Mouse (Mus musculus) granulocyte monocyte progenitor cell, adult 5-6 weeks (primary cell): ENCODE data around the gene Nlrc5. TPM values are rescaled to one million over a fixed set of nuclear protein-coding genes. Genes with fewer than 3 reads are reported as not detected.

Experiments
- ATAC-seq: replicated peaks from 2 replicates; pipeline ENCODE4 v1.8.0; 2016; ENCODE audit warnings: mild to moderate bottlenecking, moderate TSS enrichment, inconsistent platforms; ENCODE audit not compliant: poor library complexity, severe bottlenecking
- total RNA-seq, 2 experiments: library from RNA; stranded (forward) in 1 of 2; stranded (reverse) in 1 of 2; fragments of 200-712, 200-1000 nt in 1 of 2; fragments of >200 nt in 1 of 2; fragmentation: Nextera tagmentation in 1 of 2; gene quantifications; 2 replicates each; pipeline ENCODE4 v1.2.3; 2014 to 2017

Gene Nlrc5
- total RNA-seq, 2 experiments from 2014 or later, result 19.3 to 43.0 TPM

DNA sequence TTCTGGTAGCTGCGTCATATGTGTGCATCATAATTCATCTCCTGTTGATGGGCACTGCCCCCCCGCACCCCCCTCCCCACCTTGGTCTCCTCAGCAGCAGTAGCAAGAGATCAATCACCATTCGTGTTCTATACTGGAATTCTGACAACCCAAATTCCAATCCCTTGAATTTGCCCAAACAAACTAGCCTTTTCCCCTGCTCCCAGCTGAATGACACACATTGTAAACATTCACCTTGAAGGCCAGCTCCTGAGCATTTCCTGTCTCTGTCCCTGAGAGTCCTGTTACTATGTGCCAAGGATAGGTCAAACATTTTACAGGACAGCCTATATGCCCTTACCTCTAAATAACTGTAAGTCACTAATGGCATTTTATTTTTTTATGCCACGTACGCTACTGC, 21.9 kb downstream of the Nlrc5 start:
- ATAC-seq, result no peak

DNA sequence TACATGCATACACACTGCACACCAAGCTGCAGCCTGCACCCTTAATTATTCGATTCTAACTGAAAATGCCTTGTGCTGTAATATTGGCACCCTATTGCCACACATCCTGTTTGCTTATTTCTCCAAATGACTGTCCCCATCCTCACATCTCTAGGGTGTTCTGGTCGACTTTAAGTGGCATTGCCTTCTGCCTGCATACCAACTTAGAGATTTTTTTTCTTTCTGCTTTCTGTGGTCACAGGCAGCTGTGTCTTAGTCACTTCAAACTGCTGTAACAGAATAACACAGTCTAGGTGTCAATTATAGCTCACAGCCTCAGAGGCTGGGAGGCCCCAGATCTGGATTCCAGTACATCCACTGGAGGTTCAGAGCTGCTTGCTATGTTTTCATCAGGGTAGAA, 24.4 kb downstream of the Nlrc5 start:
- peak; percentile 96 for ATAC-seq

DNA sequence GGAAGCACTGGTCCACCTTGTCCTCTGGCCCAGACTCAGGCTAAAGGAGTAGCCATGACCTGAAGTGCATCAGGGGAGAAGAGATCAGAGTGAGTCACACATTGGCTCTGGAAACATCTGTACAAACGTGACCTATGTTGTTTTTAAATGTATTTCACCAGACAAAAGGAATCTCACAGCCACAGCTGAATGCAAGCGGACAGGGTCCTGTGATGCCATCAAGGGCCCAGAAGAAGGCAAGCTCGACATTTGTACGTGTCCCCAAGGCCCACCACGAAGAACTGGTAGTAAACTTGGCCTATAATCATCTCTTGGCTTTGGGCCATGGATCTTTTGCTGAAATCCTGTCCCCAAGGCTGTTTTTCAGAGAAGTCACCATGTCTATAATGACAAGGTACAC, 35.5 kb downstream of the Nlrc5 start:
- ATAC-seq, result no peak

- no peak for ATAC-seq
Observed at GRCm38 (mm10) chr8:94470794-94471193, 36.6 kb downstream of the Nlrc5 start.

DNA sequence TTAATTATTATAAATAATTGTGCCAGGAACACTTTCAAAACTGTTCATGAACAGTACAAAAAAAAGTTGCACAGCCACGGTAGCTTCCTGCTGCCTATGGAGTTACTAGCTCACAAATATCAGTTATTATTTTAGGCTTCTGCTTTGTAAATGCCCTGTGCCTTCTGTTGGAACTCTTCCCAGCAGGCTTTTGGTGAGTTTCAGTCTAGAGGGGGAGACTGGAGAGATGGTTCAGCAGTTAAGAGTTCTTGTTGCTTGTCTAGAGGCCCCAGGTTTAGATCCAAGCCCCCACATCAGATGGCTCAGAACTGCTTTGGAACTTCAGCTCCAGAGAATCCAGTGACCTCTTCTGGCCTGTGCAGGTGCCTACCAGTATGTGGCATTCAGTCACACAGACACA, 37.1 kb downstream of the Nlrc5 start:
- ATAC-seq, result no peak

DNA sequence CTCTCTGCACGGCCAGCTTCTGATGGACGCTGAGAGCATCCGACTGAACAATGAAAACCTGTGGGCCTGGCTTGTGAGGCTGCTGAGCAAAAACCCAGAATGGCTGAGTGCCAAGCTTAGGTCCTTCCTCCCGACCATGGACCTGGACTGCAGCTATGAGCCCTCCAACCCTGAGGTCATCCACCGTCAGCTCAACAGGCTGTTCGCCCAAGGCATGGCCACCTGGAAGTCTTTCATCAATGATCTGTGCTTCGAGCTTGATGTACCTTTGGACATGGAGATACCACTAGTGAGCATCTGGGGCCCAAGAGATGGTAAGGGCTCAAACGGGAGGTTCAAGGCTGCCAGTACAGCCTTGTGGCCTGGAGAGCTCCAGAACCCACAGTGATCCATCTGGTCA, 38.6 kb downstream of the Nlrc5 start:
- ATAC-seq, result no peak

DNA sequence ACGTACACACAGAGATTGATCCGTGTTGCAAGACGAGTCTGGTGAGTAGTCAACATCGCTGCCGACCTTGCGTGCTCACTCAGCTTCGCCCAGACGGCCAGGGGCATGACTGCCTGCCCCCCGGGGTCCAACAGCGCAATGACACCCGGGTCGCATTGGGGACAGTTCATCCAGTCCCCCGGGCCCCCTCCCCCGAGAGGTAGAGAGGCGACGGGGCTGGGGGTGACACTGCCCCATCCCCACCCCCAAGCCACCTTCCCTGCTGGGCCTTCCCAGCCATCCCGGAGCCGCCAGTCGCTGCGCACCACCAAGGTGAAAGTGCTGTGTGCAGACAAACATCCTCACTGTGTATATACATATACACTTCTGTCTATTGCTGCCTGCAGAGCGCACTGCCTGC, 39.3 kb downstream of the Nlrc5 start:
- no peak for ATAC-seq

GRCm38 (mm10) chr8:94475786-94476185, 41.6 kb downstream of the Nlrc5 start:
- ATAC-seq, result no peak

- ATAC-seq, result no peak
Observed at GRCm38 (mm10) chr8:94476846-94477245, 42.7 kb downstream of the Nlrc5 start.

GRCm38 (mm10) chr8:94482051-94482450, 47.9 kb downstream of the Nlrc5 start:
- ATAC-seq, result no peak

DNA sequence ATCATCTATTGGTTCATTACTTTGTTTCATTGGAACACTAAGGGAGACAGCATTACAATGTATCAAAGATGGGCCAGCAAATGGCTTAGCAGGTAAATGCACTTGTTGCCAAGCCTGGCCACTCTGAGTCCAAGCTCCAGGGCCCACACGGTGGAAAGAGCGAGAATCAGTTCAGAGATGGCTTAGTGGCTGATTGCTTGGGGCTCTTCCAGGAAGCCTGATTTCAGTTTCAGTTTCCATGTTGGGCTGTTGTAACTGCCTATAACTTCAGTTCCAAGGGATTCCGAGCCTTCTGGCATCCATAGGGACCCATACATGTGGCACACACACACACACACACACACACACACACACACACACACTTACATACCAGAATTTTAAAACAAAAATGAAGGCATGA, 51.1 kb downstream of the Nlrc5 start:
- ATAC-seq, result peak; percentile 57

DNA sequence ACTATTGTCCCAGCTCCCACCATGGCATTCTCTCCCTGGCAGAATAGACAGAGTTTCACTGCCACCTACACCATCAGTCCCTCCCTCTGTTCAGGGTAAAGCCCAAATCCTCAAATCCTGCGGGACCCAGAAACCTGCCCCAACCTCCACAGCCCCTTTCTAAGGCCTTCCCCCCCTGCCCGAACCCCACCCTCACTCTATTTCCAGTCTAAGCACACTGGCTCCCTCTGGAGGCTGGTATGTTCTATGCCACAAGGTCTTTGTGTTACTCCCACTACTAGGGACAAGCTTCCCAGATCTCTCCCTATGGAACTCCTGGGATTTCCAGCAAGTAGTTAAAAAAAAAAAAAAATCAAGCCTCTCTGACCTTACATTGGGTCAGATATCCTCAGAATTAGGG, 51.7 kb downstream of the Nlrc5 start:
- ATAC-seq, result peak; percentile 51

- ATAC-seq, result no peak
Observed at GRCm38 (mm10) chr8:94488016-94488415, 53.9 kb downstream of the Nlrc5 start.

GRCm38 (mm10) chr8:94489809-94490483, 55.8 kb downstream of the Nlrc5 start:
- no peak for ATAC-seq

GRCm38 (mm10) chr8:94492021-94492681, 58.0 kb downstream of the Nlrc5 start:
- peak; percentile 86 for ATAC-seq

GRCm38 (mm10) chr8:94493240-94493639, 59.1 kb downstream of the Nlrc5 start:
- ATAC-seq, result no peak

- no peak for ATAC-seq
Observed at GRCm38 (mm10) chr8:94515430-94516208, 81.5 kb downstream of the Nlrc5 start.

DNA sequence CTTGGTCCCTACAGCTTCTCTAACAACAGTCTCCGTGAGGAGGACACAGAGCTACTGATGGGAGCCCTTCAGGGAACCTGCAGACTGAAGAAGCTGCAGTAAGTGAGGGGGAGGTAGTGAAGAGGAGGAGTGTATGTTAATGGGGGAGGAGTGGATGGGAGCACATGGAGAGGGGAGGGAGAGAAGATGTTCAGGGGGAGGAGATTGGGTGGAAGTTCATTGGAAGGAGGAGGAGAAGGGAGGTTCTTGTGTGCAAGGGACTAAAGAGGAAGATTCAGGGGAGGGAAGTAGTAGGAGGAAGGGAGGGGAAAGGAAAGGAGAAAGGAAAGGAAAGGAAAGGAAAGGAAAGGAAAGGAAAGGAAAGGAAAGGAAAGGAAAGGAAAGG, 82.0 kb downstream of the Nlrc5 start:
- ATAC-seq, result no peak

DNA sequence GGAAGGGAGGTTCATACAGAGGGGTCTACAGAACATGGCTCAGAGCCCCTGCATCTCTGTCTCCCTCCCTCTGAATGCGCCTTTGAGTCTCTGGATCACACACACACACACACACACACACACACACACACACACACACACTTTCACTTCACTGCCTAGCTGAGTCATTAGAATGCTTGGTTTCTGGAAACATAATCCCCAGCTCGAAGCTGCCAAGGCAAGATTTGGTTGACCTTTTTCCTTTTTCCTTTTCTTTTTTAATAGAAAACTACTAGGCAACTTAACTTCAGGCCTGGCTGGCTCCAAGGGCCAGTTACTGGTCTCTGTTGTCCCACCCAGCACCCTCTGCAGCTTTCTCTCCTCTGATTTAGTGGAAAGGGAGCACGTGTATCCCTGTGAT, 82.6 kb downstream of the Nlrc5 start:
- ATAC-seq, result no peak

- ATAC-seq, result no peak
Observed at GRCm38 (mm10) chr8:94518331-94518730, 84.2 kb downstream of the Nlrc5 start.

DNA sequence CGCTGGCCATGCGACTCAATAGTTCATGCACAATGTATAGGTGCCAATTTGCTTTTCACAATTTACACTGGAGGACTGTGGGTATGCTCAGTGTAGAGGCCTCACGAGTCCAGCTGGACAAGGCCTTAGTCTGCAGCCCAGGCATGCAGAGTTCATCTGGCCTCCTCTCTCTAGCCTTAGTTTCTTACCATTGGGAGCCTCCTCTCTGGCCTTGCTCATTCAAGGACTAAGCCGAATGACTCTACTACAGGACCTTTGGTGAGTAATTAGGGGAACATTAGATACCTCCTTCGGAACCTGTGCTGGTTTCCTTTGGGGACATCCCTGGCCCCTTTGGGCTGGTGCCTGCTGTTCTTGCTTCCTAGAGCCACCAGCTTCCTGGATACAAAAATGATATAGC, 84.9 kb downstream of the Nlrc5 start:
- no peak for ATAC-seq

DNA sequence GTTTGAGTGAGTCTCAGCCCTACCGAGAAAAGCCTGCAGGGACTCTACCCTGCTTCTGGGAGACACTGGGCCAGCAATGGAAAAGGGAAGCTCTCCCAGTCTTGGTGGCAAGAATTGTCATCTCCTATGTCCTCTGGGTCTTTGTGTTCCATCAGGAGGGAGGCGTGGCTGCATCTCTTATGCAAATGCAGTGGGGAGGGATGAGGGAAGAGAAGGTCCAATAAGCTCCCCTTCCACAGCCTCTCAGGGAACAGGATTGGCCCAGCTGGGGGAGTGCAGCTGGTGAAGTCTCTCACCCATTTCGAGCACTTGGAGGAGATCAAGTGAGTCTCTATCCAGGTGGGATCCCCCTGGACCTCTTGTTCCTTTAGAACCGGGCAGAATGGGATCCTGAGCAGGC, 87.3 kb downstream of the Nlrc5 start:
- no peak for ATAC-seq
